Mouse (Mus musculus): ENCODE measurements around the gene Arsj.

GRCm38 (mm10) chr3:126430524-126431064 is 67.1 kb downstream of the Arsj start:
- TF ChIP-seq EP300 (optimal IDR thresholded peaks at IDR 0.05) = no peak
- no peak for TF ChIP-seq CTCF (IDR thresholded peaks at IDR 0.05; ENCODE audit: low read depth)
